Mouse (Mus musculus): Measurements from ENCODE around the gene A630089N07Rik. TPM values are rescaled to one million over a fixed set of nuclear protein-coding genes. Genes with fewer than 3 reads are reported as not detected.
A peak's percentile ranks its signal among the peaks of the same experiment; 100 is the strongest.
"Not testable (repeated sequence)": the region's sequence is repeated elsewhere in the genome, so short reads cannot be mapped to it uniquely, and the experiment has no call there.

Gene A630089N07Rik
- polyA plus RNA-seq, 1 experiment from 2014 or later = 45.7 TPM

GRCm38 (mm10) chr16:98022657-98023345, 59.4 kb downstream of the A630089N07Rik start:
- Histone ChIP-seq H3K4me3 (ENCODE audit: low read depth, low read length) (no peak overlapping the region), H3K9ac (ENCODE audit: low read length) (no peak overlapping the region), H3K36me3 (ENCODE audit: control insufficient read depth, insufficient read depth, low read length) (no peaks in the 10 kb centered on the region), H3K4me1 (replicated peaks; ENCODE audit: control insufficient read depth, insufficient read depth, low read length) (no peaks in the 10 kb centered on the region), H3K27me3 (ENCODE audit: control insufficient read depth, insufficient read depth, low read length) (no peaks in the 10 kb centered on the region), H3K9me3 (ENCODE audit: control insufficient read depth, low read length) (peaks cover 4% of the 10 kb centered on the region; the same call in 1 of the 2 replicates), H3K4me2 (ENCODE audit: low read depth, low read length, severe bottlenecking) (no peak overlapping the region), H3K27ac (ENCODE audit: low read depth, low read length) (no peak overlapping the region)
- DNase-seq (ENCODE audit: low spot score) (no peak), ATAC-seq (replicated peaks; ENCODE audit: low FRiP score) (no peak)
- WGBS = 72% methylated on average over 2 of the region's 2 CpGs

DNA sequence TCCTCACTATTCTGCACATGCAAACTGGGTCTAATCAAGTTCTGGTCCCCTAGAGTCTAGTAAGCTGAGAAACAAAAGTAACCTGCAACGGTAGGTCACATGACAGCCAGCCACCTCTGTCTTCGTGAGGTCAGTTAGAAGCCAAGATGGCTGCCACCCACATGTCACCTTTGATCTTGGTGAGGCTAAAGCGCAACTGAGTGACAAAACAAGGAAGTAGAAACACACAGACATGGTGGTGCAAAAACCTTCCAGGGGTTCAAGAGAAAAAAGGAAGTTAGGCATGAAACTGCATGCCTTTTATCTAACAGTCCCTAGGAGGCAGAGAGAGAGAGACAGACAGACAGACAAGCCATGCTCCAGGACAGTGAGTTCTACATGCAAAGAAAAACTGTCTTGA, 60.2 kb downstream of the A630089N07Rik start:
- Histone ChIP-seq H3K4me3 (ENCODE audit: low read depth, low read length) (no peak overlapping the region), H3K4me1 (replicated peaks; ENCODE audit: control insufficient read depth, insufficient read depth, low read length) (no peaks in the 10 kb centered on the region), H3K27ac (ENCODE audit: low read depth, low read length) (no peak overlapping the region), H3K4me2 (ENCODE audit: low read depth, low read length, severe bottlenecking) (no peak overlapping the region), H3K9ac (ENCODE audit: low read length) (no peak overlapping the region), H3K27me3 (ENCODE audit: control insufficient read depth, insufficient read depth, low read length) (no peaks in the 10 kb centered on the region), H3K36me3 (ENCODE audit: control insufficient read depth, insufficient read depth, low read length) (no peaks in the 10 kb centered on the region), H3K9me3 (ENCODE audit: control insufficient read depth, low read length) (peaks cover 4% of the 10 kb centered on the region; the same call in 1 of the 2 replicates)
- DNase-seq (ENCODE audit: low spot score) = no peak
- ATAC-seq (replicated peaks; ENCODE audit: low FRiP score) = no peak
- WGBS = 95% methylated on average over 3 of the region's 3 CpGs

DNA sequence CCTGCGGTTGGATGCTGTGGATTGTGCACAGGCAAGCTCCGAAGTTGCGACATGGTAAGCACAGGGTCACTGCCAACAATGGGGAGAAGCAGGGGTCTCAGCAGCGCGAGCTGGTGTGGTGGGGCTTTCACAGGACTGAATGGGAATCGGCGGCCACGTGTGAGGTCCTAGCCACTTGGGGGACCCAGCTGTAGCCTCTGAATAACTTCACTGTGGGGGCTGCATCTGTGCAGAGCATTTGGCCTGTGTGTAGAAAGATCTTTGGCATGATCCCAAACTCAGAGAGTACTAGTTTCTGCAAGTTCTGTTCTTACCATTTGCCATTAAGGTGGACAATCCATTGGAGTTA, 84.9 kb downstream of the A630089N07Rik start:
- not testable (repeated sequence) for H3K4me1 ChIP-seq (replicated peaks; ENCODE audit: control insufficient read depth, insufficient read depth, low read length); H3K27me3 ChIP-seq (ENCODE audit: control insufficient read depth, insufficient read depth, low read length); H3K36me3 ChIP-seq (ENCODE audit: control insufficient read depth, insufficient read depth, low read length); DNase-seq (ENCODE audit: low spot score); ATAC-seq (replicated peaks; ENCODE audit: low FRiP score); H3K27ac ChIP-seq (ENCODE audit: low read depth, low read length); H3K9me3 ChIP-seq (ENCODE audit: control insufficient read depth, low read length)
- peak overlapping the region; percentile 56 for H3K9ac ChIP-seq (ENCODE audit: low read length)
- under 1% methylated on average over 8 of the region's 8 CpGs for WGBS
- H3K4me2 ChIP-seq (ENCODE audit: low read depth, low read length, severe bottlenecking) = peak overlapping the region; percentile 65
- H3K4me3 ChIP-seq (ENCODE audit: low read depth, low read length) = peak overlapping the region; percentile 49

DNA sequence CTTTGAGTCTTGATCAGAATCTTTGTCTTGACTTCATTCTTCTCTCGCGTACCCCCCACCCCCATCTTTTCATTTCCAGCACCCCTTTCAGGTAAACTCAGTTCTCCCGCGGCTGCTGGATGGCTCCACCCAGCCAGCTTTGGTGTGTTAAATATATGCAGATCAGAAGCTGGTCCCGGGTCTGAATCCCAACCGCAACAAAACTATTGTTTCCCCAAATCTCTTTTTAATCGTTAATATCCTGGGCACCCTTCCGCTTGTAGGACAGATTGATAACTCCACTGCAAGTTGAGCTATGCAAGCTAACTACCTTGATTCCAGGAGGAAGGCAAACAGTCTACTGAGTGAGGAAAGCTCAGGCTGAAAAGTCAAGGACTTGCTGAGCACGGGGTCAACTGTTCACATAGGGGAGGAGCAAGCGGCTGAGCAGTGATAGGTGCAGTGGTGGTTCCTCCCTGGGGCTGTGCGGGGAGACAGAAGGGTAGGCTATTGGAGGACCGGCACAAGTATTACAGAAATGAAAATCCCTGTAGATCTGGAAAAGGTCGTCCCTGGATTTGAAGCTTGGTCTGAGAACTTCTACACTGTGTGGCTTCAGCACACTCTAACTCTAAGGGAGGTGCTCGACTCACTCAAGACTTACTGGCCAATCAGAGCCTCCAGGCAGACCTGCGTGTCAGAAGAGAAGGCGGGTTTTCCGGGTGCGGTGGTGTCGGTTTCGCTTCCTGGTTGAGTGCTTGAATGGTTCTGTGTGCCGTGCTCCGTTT, 85.5 kb downstream of the A630089N07Rik start, which contains the start of gene B230307C23Rik:
B230307C23Rik (plus strand) TSS at position 700 of the 767 bp plus-strand sequence.
- H3K4me1 ChIP-seq (replicated peaks; ENCODE audit: control insufficient read depth, insufficient read depth, low read length) = no peaks in the 10 kb centered on the region
- peak within 1 kb of the TSS; percentile 49 for H3K4me3 ChIP-seq (ENCODE audit: low read depth, low read length)
- no peaks in the 10 kb centered on the region for H3K27me3 ChIP-seq (ENCODE audit: control insufficient read depth, insufficient read depth, low read length)
- ATAC-seq (replicated peaks; ENCODE audit: low FRiP score) (peak; percentile 99), DNase-seq (ENCODE audit: low spot score) (peak; percentile 88)
- peak within 1 kb of the TSS; percentile 57 for H3K9ac ChIP-seq (ENCODE audit: low read length)
- no peaks in the 10 kb centered on the region for H3K9me3 ChIP-seq (ENCODE audit: control insufficient read depth, low read length)
- H3K36me3 ChIP-seq (ENCODE audit: control insufficient read depth, insufficient read depth, low read length) = peaks cover 3% of the 10 kb centered on the region; the same call in 1 of the 2 replicates
- WGBS = 2% methylated on average over 22 of the region's 22 CpGs
- no peak within 1 kb of the TSS for H3K27ac ChIP-seq (ENCODE audit: low read depth, low read length)
- H3K4me2 ChIP-seq (ENCODE audit: low read depth, low read length, severe bottlenecking) = peak within 1 kb of the TSS; percentile 65

- H3K4me3 ChIP-seq (ENCODE audit: low read depth, low read length) = peak overlapping the region; percentile 49; the same call in 1 of the 2 replicates
- H3K9ac ChIP-seq (ENCODE audit: low read length) = no peak overlapping the region; the same call in 1 of the 2 replicates
- peak overlapping the region; percentile 65; the same call in 1 of the 2 replicates for H3K4me2 ChIP-seq (ENCODE audit: low read depth, low read length, severe bottlenecking)
- ATAC-seq (replicated peaks; ENCODE audit: low FRiP score) (no peak), DNase-seq (ENCODE audit: low spot score) (no peak)
- peaks cover 3% of the 10 kb centered on the region; the same call in 1 of the 2 replicates for H3K36me3 ChIP-seq (ENCODE audit: control insufficient read depth, insufficient read depth, low read length)
- H3K4me1 ChIP-seq (replicated peaks; ENCODE audit: control insufficient read depth, insufficient read depth, low read length) = no peaks in the 10 kb centered on the region
- H3K27ac ChIP-seq (ENCODE audit: low read depth, low read length) = no peak overlapping the region
- no peaks in the 10 kb centered on the region for H3K9me3 ChIP-seq (ENCODE audit: control insufficient read depth, low read length)
- WGBS = 21% methylated on average over 1 of the region's 1 CpGs
- no peaks in the 10 kb centered on the region for H3K27me3 ChIP-seq (ENCODE audit: control insufficient read depth, insufficient read depth, low read length)
Measured at GRCm38 (mm10) chr16:97995849-97996615, 86.2 kb downstream of the A630089N07Rik start.

DNA sequence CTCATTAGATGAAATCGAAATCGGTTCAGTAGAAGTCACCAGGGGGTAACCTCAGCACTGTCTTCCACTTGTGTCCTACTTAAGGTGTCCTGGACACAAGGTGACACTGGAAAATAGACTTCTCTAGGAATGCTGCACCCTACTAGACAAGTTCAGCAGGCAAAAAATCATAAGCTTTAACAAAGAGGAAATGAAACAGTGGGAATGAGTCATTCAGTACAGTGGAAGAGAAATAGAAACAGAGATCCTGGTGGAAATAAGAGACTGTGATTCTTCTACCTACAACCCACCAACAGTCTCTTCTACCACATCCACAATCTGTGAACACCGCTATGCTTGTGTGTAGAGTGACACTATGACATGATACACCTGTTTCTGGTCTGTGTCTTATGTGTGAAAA, 89.8 kb downstream of the A630089N07Rik start:
- H3K36me3 ChIP-seq (ENCODE audit: control insufficient read depth, insufficient read depth, low read length); ATAC-seq (replicated peaks; ENCODE audit: low FRiP score); DNase-seq (ENCODE audit: low spot score); H3K27ac ChIP-seq (ENCODE audit: low read depth, low read length); H3K4me1 ChIP-seq (replicated peaks; ENCODE audit: control insufficient read depth, insufficient read depth, low read length); H3K27me3 ChIP-seq (ENCODE audit: control insufficient read depth, insufficient read depth, low read length); H3K9me3 ChIP-seq (ENCODE audit: control insufficient read depth, low read length); H3K9ac ChIP-seq (ENCODE audit: low read length); H3K4me3 ChIP-seq (ENCODE audit: low read depth, low read length); H3K4me2 ChIP-seq (ENCODE audit: low read depth, low read length, severe bottlenecking): not testable (repeated sequence)
- WGBS = 85% methylated on average over 3 of the region's 3 CpGs

DNA sequence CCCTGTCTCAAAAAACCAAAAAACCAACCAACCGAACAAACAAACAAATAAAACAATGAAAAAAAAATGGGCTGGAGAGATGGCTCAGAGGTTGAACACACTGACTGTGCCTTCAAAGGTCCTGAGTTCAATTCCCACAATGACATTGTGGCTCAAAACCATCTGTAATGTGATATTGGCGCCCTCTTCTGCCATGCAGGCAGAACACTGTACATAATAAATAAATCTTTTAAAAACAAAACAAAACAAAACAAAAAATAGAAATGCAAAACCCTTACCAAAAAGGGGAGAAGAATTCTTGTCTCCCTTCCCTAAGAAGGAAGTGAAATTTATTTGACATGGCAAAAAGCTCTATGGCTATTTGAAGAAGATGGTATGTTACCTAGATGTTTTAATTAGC, 90.7 kb downstream of the A630089N07Rik start:
- Histone ChIP-seq H3K36me3 (ENCODE audit: control insufficient read depth, insufficient read depth, low read length) (no peaks in the 10 kb centered on the region), H3K27ac (ENCODE audit: low read depth, low read length) (no peak overlapping the region), H3K9me3 (ENCODE audit: control insufficient read depth, low read length) (no peaks in the 10 kb centered on the region), H3K4me2 (ENCODE audit: low read depth, low read length, severe bottlenecking) (no peak overlapping the region), H3K4me3 (ENCODE audit: low read depth, low read length) (no peak overlapping the region), H3K27me3 (ENCODE audit: control insufficient read depth, insufficient read depth, low read length) (no peaks in the 10 kb centered on the region), H3K4me1 (replicated peaks; ENCODE audit: control insufficient read depth, insufficient read depth, low read length) (no peaks in the 10 kb centered on the region), H3K9ac (ENCODE audit: low read length) (no peak overlapping the region)
- WGBS = 73% methylated on average over 2 of the region's 2 CpGs
- ATAC-seq (replicated peaks; ENCODE audit: low FRiP score) = no peak
- no peak for DNase-seq (ENCODE audit: low spot score)

DNA sequence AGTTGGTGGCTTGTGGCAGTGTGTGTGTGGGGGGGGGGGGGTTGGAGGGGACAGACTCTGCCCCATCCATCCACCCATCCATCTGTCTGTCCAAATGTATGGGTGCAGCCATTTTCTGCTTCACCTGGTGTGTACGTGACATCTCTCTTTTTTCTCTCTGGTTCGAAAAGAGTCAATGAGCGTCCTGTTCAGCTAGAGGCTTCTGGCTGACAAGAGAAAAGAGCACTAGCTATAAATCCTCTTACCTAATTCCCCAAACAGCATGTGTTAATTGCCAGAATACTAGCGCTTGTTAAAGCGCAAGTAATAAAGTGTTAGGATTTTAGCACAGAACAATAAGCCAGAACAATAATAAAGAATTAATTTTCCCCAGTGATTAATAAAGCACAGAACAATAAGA, 97.7 kb downstream of the A630089N07Rik start:
- Histone ChIP-seq H3K4me3 (ENCODE audit: low read depth, low read length) (no peak overlapping the region), H3K9me3 (ENCODE audit: control insufficient read depth, low read length) (no peaks in the 10 kb centered on the region), H3K9ac (ENCODE audit: low read length) (no peak overlapping the region), H3K36me3 (ENCODE audit: control insufficient read depth, insufficient read depth, low read length) (no peaks in the 10 kb centered on the region), H3K4me2 (ENCODE audit: low read depth, low read length, severe bottlenecking) (no peak overlapping the region), H3K27me3 (ENCODE audit: control insufficient read depth, insufficient read depth, low read length) (no peaks in the 10 kb centered on the region), H3K27ac (ENCODE audit: low read depth, low read length) (no peak overlapping the region), H3K4me1 (replicated peaks; ENCODE audit: control insufficient read depth, insufficient read depth, low read length) (no peaks in the 10 kb centered on the region)
- 35% methylated on average over 5 of the region's 5 CpGs for WGBS
- no peak for ATAC-seq (replicated peaks; ENCODE audit: low FRiP score)
- DNase-seq (ENCODE audit: low spot score) = no peak

Data from forebrain, embryonic 11.5 days (tissue).